ENCODE assay signal across 24 mouse cellular contexts in genomic region chr9:109116205-109116604, GRCm38 (mm10). TPM values are rescaled to one million over a fixed set of nuclear protein-coding genes. Genes with fewer than 3 reads are reported as not detected.
"Had no signal": no experiment of that assay in that cellular context is flagged by ENCODE, and none has a peak within 500 bp of the region (broad histone marks: within the 10 kb centered on the region; RNA-seq: fewer than 3 reads in every experiment).

No protein-coding gene starts in this region.

- H3K9ac ChIP-seq: kidney, embryonic 15.5 days; limb, embryonic 15.5 days; liver, embryonic 15.5 days; lung, embryonic 14.5 days; midbrain, embryonic 15.5 days; neural tube, embryonic 12.5 days had no signal

- ATAC-seq: midbrain, embryonic 15.5 days had no signal

- H3K27ac ChIP-seq: kidney, embryonic 15.5 days; left cerebral cortex, adult 2 months; limb, embryonic 15.5 days; liver, embryonic 15.5 days; macrophage; midbrain, embryonic 15.5 days; neural tube, embryonic 12.5 days had no signal

- H3K4me3 ChIP-seq: kidney, embryonic 15.5 days; left cerebral cortex, adult 2 months; limb, embryonic 15.5 days; liver, embryonic 15.5 days; megakaryocyte, embryonic 14.5 days; midbrain, embryonic 15.5 days; neural tube, embryonic 12.5 days had no signal

- DNase-seq: kidney, adult 11 months; kidney, postnatal 14 days; lung, embryonic 14.5 days; lung, postnatal 10 days; right cerebral cortex, postnatal 14 days; thymus, adult 18-20 months; thymus, postnatal 14 days had no signal

- H3K4me2 ChIP-seq: kidney, embryonic 15.5 days; limb, embryonic 15.5 days; liver, embryonic 15.5 days; lung, embryonic 14.5 days; midbrain, embryonic 11.5 days; midbrain, embryonic 15.5 days; neural tube, embryonic 12.5 days had no signal

- H3K27me3 ChIP-seq: kidney, embryonic 15.5 days; limb, embryonic 15.5 days; liver, embryonic 15.5 days; midbrain, embryonic 15.5 days; neural tube, embryonic 12.5 days had no signal

- H3K4me1 ChIP-seq: kidney, embryonic 15.5 days; limb, embryonic 15.5 days; midbrain, embryonic 15.5 days; neural tube, embryonic 12.5 days had no signal

- H3K9me3 ChIP-seq: kidney, embryonic 15.5 days; limb, embryonic 15.5 days; liver, embryonic 15.5 days; megakaryocyte, embryonic 14.5 days; midbrain, embryonic 15.5 days; neural tube, embryonic 12.5 days had no signal

RNA-seq across cellular contexts. Expression of gene Plxnb1, which starts 21.0 kb away (rescaled TPM):
- polyA plus RNA-seq: macrophage had no signal

RNA-seq across cellular contexts. Expression of gene Fbxw21, which starts 45.6 kb away (rescaled TPM):
- total RNA-seq: layer of hippocampus, adult 8-10 months; layer of hippocampus, postnatal 14 days; left cerebral cortex, adult 2 months; left cerebral cortex, postnatal 14 days; monocyte, adult 5-6 weeks had no signal
- polyA plus RNA-seq: kidney, embryonic 15.5 days; large intestine, adult 2 months; limb, embryonic 11.5 days; limb, embryonic 15.5 days; liver, embryonic 15.5 days; lung, embryonic 14.5 days; macrophage; midbrain, embryonic 11.5 days; midbrain, embryonic 15.5 days; neural tube, embryonic 12.5 days; spleen, adult 2 months; stomach, embryonic 16.5 days had no signal
